Mouse (Mus musculus) myocyte (in vitro differentiated cells): ENCODE measurements around the gene Obscn.

Experiments used
- CEBPB ChIP-seq: IDR thresholded peaks from 2 replicates; pipeline ENCODE4 v1.6.1; 2011; ENCODE audit warnings: mild to moderate bottlenecking, moderate library complexity; ENCODE audit not compliant: poor library complexity, insufficient read depth, severe bottlenecking
- E2F4 ChIP-seq: IDR thresholded peaks from one replicate; pipeline ENCODE4 v1.6.1; 2011; ENCODE audit warnings: mild to moderate bottlenecking, control low read depth, moderate library complexity; ENCODE audit not compliant: insufficient read depth
- MAX ChIP-seq: IDR thresholded peaks from one replicate; pipeline ENCODE4 v1.6.1; 2011; ENCODE audit warnings: low read depth, mild to moderate bottlenecking, control low read depth
- MYOD1 ChIP-seq, 3 experiments: IDR thresholded peaks; one replicate each; pipeline ENCODE4 v1.6.1; 2011; ENCODE audit warnings: control low read depth in 2 of 3, low read depth in 2 of 3, mild to moderate bottlenecking in 2 of 3, moderate library complexity in 1 of 3; ENCODE audit not compliant: insufficient read length in 2 of 3, control insufficient read depth in 1 of 3
- MYOG ChIP-seq, 3 experiments: IDR thresholded peaks; one replicate each; pipeline ENCODE4 v1.6.1; 2011; ENCODE audit warnings: control low read depth in 2 of 3, low read depth in 2 of 3, mild to moderate bottlenecking in 2 of 3; ENCODE audit not compliant: insufficient read length in 2 of 3, control insufficient read depth in 1 of 3, insufficient read depth in 1 of 3
- POLR2A ChIP-seq: IDR thresholded peaks from one replicate; pipeline ENCODE4 v1.6.1; 2011; ENCODE audit warnings: low read depth, mild to moderate bottlenecking, control low read depth, moderate library complexity; ENCODE audit not compliant: insufficient read length
- POLR2AphosphoS2 ChIP-seq: IDR thresholded peaks from one replicate; pipeline ENCODE4 v1.6.1; 2011; ENCODE audit warnings: low read depth, control low read depth; ENCODE audit not compliant: insufficient read length
- TCF12 ChIP-seq: IDR thresholded peaks from one replicate; pipeline ENCODE4 v1.6.1; 2011; ENCODE audit warnings: mild to moderate bottlenecking, control low read depth; ENCODE audit not compliant: poor library complexity, insufficient read depth, severe bottlenecking
- TCF3 ChIP-seq: IDR thresholded peaks from one replicate; pipeline ENCODE4 v1.6.1; 2011; ENCODE audit warnings: low read depth, control low read depth; ENCODE audit not compliant: insufficient read length
- USF1 ChIP-seq: IDR thresholded peaks from one replicate; pipeline ENCODE4 v1.6.1; 2011; ENCODE audit warnings: low read depth, mild to moderate bottlenecking, control low read depth, moderate library complexity

DNA sequence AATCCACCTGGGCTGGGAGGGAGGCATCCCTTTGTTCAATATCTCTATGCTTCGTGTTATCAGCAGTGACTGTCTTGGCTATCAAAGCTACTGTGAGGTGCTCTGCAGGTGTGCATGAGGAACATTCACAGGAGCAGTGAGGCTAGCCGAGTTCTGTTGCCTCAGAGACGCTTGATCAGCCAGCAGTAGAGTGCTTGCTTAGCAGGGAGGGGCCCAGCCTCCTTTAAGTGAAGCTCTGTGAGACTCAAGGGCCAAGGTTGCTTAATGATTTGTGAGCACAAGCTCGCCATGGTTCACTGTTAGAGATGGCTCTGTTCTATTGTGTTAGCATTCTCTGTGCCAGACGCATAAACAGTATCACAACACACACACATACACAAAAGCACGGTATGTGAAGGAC is 166.5 kb downstream of the Obscn start:
- TF ChIP-seq MYOD1 (IDR thresholded peaks at IDR 0.05; ENCODE audit: control insufficient read depth in 1 of 3, insufficient read length in 2 of 3, low read depth in 2 of 3) = no peak
- no peak for TF ChIP-seq TCF12
- TF ChIP-seq POLR2AphosphoS2 = no peak
- no peak for TF ChIP-seq MAX
- no peak for TF ChIP-seq CEBPB
- no peak for TF ChIP-seq POLR2A
- TF ChIP-seq MYOG (IDR thresholded peaks at IDR 0.05; ENCODE audit: control insufficient read depth in 1 of 3, insufficient read depth in 1 of 3, insufficient read length in 2 of 3, low read depth in 2 of 3) = no peak
- no peak for TF ChIP-seq E2F4
- TF ChIP-seq USF1 = no peak
- no peak for TF ChIP-seq TCF3
